Mouse (Mus musculus) CH12.LX (cell line): Measurements from ENCODE around the gene Inpp5a. TPM values are rescaled to one million over a fixed set of nuclear protein-coding genes. Genes with fewer than 3 reads are reported as not detected.

ENCODE experiments used
- DNase-seq: peaks from one replicate; pipeline ENCODE4 v3.0.0-alpha.2; 2013; ENCODE audit errors: extremely low read depth
- H3K27ac ChIP-seq: 2 replicates; pipeline ENCODE4 v1.5.1; 2012; ENCODE audit warnings: low read depth, mild to moderate bottlenecking, control low read depth, moderate library complexity; ENCODE audit not compliant: insufficient read depth
- H3K27me3 ChIP-seq: replicated peaks from 2 replicates; pipeline ENCODE3; 2012; ENCODE audit warnings: inconsistent platforms
- H3K36me3 ChIP-seq, 2 experiments: replicated peaks in 1 of 2; 2 replicates each; pipeline versions ENCODE3 to v1.6.1; 2012; ENCODE audit warnings: inconsistent platforms in 1 of 2, low read length in 1 of 2, mild to moderate bottlenecking in 1 of 2, mixed read lengths in 1 of 2, moderate library complexity in 1 of 2; ENCODE audit not compliant: control insufficient read depth in 1 of 2, insufficient read depth in 1 of 2
- H3K4me1 ChIP-seq, 2 experiments: 2 replicates each; pipeline ENCODE4 v1.6.1; 2012; ENCODE audit warnings: inconsistent platforms in 1 of 2, moderate library complexity in 1 of 2; ENCODE audit not compliant: insufficient read depth in 2 of 2, control insufficient read depth in 1 of 2
- H3K4me2 ChIP-seq: 2 replicates; pipeline ENCODE4 v1.6.1; 2012; ENCODE audit warnings: low read depth, mild to moderate bottlenecking, control low read depth; ENCODE audit not compliant: poor library complexity, insufficient read depth, severe bottlenecking
- H3K4me3 ChIP-seq, 3 experiments: fragments of 150-350 bp in 1 of 3; sonication (generic) in 1 of 3; replicated peaks in 1 of 3; 2 replicates each; pipeline versions ENCODE3 to v1.5.1; 2011 to 2012; ENCODE audit warnings: low read depth in 2 of 3, low read length in 2 of 3, mild to moderate bottlenecking in 2 of 3, moderate library complexity in 2 of 3, control low read depth in 1 of 3, improper control_type of control experiment in 1 of 3, inconsistent platforms in 1 of 3, mixed read lengths in 1 of 3; ENCODE audit not compliant: poor library complexity in 1 of 3
- H3K79me2 ChIP-seq: replicated peaks from 2 replicates; pipeline ENCODE4 v1.6.1; 2012; ENCODE audit warnings: mild to moderate bottlenecking, moderate library complexity; ENCODE audit not compliant: control insufficient read depth, poor library complexity, insufficient read depth, severe bottlenecking; ENCODE audit errors: extremely low read depth
- H3K9ac ChIP-seq: 2 replicates; pipeline ENCODE4 v1.6.1; 2012; ENCODE audit warnings: low read depth, mild to moderate bottlenecking, control low read depth, moderate library complexity; ENCODE audit not compliant: insufficient read depth
- H3K9me3 ChIP-seq: replicated peaks from 2 replicates; pipeline ENCODE3; 2012; ENCODE audit warnings: low read length, inconsistent platforms, mixed read lengths
- CHD2 ChIP-seq: IDR thresholded peaks from 2 replicates; pipeline ENCODE4 v1.6.1; 2011; ENCODE audit warnings: low read length, improper control_type of control experiment
- E2F4 ChIP-seq: IDR thresholded peaks from 2 replicates; pipeline ENCODE4 v1.6.1; 2011; ENCODE audit warnings: low read depth, low read length, improper control_type of control experiment; ENCODE audit not compliant: insufficient replicate concordance
- ELF1 ChIP-seq: IDR thresholded peaks from 2 replicates; pipeline ENCODE4 v1.6.1; 2014; ENCODE audit warnings: low read depth, mild to moderate bottlenecking, inconsistent platforms, low read length, improper control_type of control experiment
- EP300 ChIP-seq: IDR thresholded peaks from 2 replicates; pipeline ENCODE4 v1.6.1; 2011; ENCODE audit warnings: low read length, improper control_type of control experiment
- ETS1 ChIP-seq: conservative IDR thresholded peaks from 2 replicates; pipeline ENCODE4 v1.6.1; 2012; ENCODE audit warnings: low read depth, mild to moderate bottlenecking, inconsistent platforms, low read length, improper control_type of control experiment, moderate library complexity
- IRF4 ChIP-seq: IDR thresholded peaks from 2 replicates; pipeline ENCODE4 v1.6.1; 2014; ENCODE audit warnings: low read depth, mild to moderate bottlenecking, inconsistent platforms, low read length, improper control_type of control experiment
- JUN ChIP-seq: IDR thresholded peaks from 2 replicates; pipeline ENCODE4 v1.6.1; 2011; ENCODE audit warnings: low read depth, mild to moderate bottlenecking, low read length, improper control_type of control experiment, moderate library complexity; ENCODE audit not compliant: insufficient read depth
- JUND ChIP-seq: conservative IDR thresholded peaks from 2 replicates; pipeline ENCODE4 v1.6.1; 2011; ENCODE audit warnings: low read depth, low read length, improper control_type of control experiment
- KAT2A ChIP-seq: IDR thresholded peaks from 2 replicates; pipeline ENCODE4 v1.6.1; 2012; ENCODE audit warnings: low read length, improper control_type of control experiment, inconsistent platforms; ENCODE audit not compliant: insufficient replicate concordance
- MAX ChIP-seq: IDR thresholded peaks from 2 replicates; pipeline ENCODE4 v1.6.1; 2011; ENCODE audit warnings: low read length, improper control_type of control experiment
- MAZ ChIP-seq: IDR thresholded peaks from 2 replicates; pipeline ENCODE4 v1.6.1; 2012; ENCODE audit warnings: low read depth, mild to moderate bottlenecking, inconsistent platforms, low read length, improper control_type of control experiment, moderate library complexity
- NELFE ChIP-seq: IDR thresholded peaks from 2 replicates; pipeline ENCODE4 v1.6.1; 2011; ENCODE audit warnings: low read depth, low read length, improper control_type of control experiment
- POLR2AphosphoS2 ChIP-seq: IDR thresholded peaks from 2 replicates; pipeline ENCODE4 v1.6.1; 2011; ENCODE audit warnings: low read depth, low read length, improper control_type of control experiment
- RAD21 ChIP-seq: IDR thresholded peaks from 2 replicates; pipeline ENCODE4 v1.6.1; 2011; ENCODE audit warnings: low read depth, mild to moderate bottlenecking, low read length, improper control_type of control experiment, moderate library complexity
- SIN3A ChIP-seq: IDR thresholded peaks from 2 replicates; pipeline ENCODE4 v1.6.1; 2012; ENCODE audit warnings: low read length, improper control_type of control experiment, inconsistent platforms
- SMC3 ChIP-seq: IDR thresholded peaks from 2 replicates; pipeline ENCODE4 v1.6.1; 2011; ENCODE audit warnings: low read depth, low read length, improper control_type of control experiment
- UBTF ChIP-seq: IDR thresholded peaks from 2 replicates; pipeline ENCODE4 v1.6.1; 2012; ENCODE audit warnings: low read depth, mild to moderate bottlenecking, inconsistent platforms, low read length, improper control_type of control experiment, moderate library complexity
- USF2 ChIP-seq: conservative IDR thresholded peaks from 2 replicates; pipeline ENCODE4 v1.6.1; 2011; ENCODE audit warnings: low read depth, low read length, improper control_type of control experiment
- ZC3H11A ChIP-seq: IDR thresholded peaks from 2 replicates; pipeline ENCODE4 v1.6.1; 2012; ENCODE audit warnings: low read depth, mild to moderate bottlenecking, inconsistent platforms, low read length, improper control_type of control experiment
- ZKSCAN1 ChIP-seq: IDR thresholded peaks from 2 replicates; pipeline ENCODE4 v1.6.1; 2012; ENCODE audit warnings: low read depth, inconsistent platforms, low read length, improper control_type of control experiment, borderline replicate concordance
- dilution Hi-C: fragments of 300-500 bp; cut with MboI; formaldehyde crosslinking; loops from 2 replicates; pipeline ENCODE4 v1.14.3; 2020; ENCODE audit warnings: low sequenced_read_pairs; ENCODE audit not compliant: extremely low pct_unique_long_range_greater_than_20kb, extremely low pct_ligation_motif_present
- in situ Hi-C: fragments of 300-500 bp; cut with MboI; formaldehyde crosslinking; loops from 3 replicates; pipeline ENCODE4 v1.14.3; 2019; ENCODE audit warnings: low sequenced_read_pairs, low pct_ligation_motif_present, low pct_unique_long_range_greater_than_20kb, mixed read lengths
- polyA plus RNA-seq: library from polyadenylated mRNA; unstranded; fragments of >175 nt; gene quantifications from 2 replicates; pipeline ENCODE4 v1.2.1, GENCODE M21; 2012; ENCODE audit warnings: low read depth; ENCODE audit not compliant: insufficient read length
- total RNA-seq, 2 experiments: library from RNA; depleted of rRNA; stranded (reverse); fragments of 300-350 nt in 1 of 2; fragments of >200 nt in 1 of 2; gene quantifications; 2 replicates each; pipeline ENCODE4 v1.2.3; 2012 to 2014

Gene Inpp5a
- total and polyA plus RNA-seq, 3 experiments: 1.7 to 5.4 (median 3.0) TPM

DNA sequence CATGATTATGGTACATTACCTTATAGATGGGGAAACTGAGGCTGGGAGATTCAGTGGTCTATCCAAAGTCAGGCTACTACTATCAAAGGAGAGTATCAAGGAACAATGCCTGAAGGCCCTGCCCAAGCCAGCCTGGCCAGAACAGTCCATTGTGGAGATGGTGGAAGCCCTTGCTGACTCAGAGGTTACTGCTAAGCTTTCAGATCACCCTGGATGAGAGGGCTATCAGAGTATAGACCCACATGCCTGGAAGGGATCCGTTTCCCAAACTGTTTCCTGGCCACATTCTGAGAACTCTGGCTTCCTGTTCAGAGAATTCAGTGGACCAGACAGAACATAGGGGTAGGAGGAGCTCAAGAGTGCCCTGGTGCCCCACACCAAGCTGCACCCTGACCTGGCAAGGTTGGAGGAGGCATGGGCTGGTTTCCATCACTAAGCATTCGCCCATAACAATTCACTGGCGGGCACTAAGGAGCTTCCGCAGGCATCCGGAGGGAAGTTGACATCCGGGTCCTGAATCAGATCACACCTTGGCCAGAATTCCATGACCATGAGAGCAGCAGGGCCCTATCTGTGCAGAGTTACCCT, 19.3 kb upstream of the Inpp5a start:
- H3K9me3 ChIP-seq: no peaks in the 10 kb centered on the region
- no peak overlapping the region for H3K4me3 ChIP-seq
- DNase-seq: no peak
- no peaks in the 10 kb centered on the region for H3K79me2 ChIP-seq
- H3K4me2 ChIP-seq: no peak overlapping the region
- H3K9ac ChIP-seq: no peak overlapping the region
- no peaks in the 10 kb centered on the region for H3K36me3 ChIP-seq
- TF ChIP-seq UBTF: no peak
- no peak for TF ChIP-seq JUN
- TF ChIP-seq IRF4: no peak
- no peak for TF ChIP-seq NELFE
- TF ChIP-seq JUND: no peak
- TF ChIP-seq RAD21: no peak
- no peak for TF ChIP-seq CHD2
- no peak for TF ChIP-seq USF2
- no peak for TF ChIP-seq ZC3H11A
- in situ Hi-C loops: loop anchor here (5.0 kb wide), 1 partner anchor 57 kb away; no protein-coding TSS in a partner anchor
- peaks cover 17% of the 10 kb centered on the region for H3K27me3 ChIP-seq
- peaks cover 0 to 15% of the 10 kb centered on the region in 2 experiments; a peak in 2 of 4 replicates for H3K4me1 ChIP-seq
- dilution Hi-C loops: no loop called here
- H3K27ac ChIP-seq: no peak overlapping the region

DNA sequence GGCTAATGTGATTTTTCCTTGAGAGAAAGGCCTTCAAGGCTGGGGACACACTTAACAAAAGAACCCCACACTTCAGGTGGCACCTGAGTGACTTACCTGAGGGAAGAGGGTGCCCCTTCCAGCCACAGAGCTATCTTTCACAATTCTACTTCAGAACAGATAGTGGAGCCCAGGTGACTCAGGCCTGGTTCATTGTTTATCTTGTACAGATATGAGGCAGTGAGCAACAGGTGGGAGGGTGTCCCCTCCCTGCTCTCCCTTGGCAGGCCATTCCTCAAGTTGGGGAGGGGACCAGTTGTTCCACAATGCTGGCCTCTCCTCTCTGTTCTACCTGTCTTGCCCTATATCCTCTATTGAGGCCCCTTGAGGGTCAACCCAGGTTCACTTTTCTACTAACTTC, 17.5 kb upstream of the Inpp5a start:
- no peak for TF ChIP-seq USF2
- no peak for TF ChIP-seq JUND
- no peak for TF ChIP-seq MAZ
- no peak for TF ChIP-seq MAX
- TF ChIP-seq SIN3A: no peak
- TF ChIP-seq SMC3: no peak
- TF ChIP-seq KAT2A: no peak
- no peak for TF ChIP-seq ETS1
- no peak for TF ChIP-seq ZKSCAN1
- no peak for TF ChIP-seq UBTF
- TF ChIP-seq ZC3H11A: no peak
- no peak for TF ChIP-seq IRF4
- no peak for TF ChIP-seq EP300
- no peak for TF ChIP-seq ELF1
- no peak for TF ChIP-seq POLR2AphosphoS2
- no peak for TF ChIP-seq E2F4
- no peaks in the 10 kb centered on the region for H3K36me3 ChIP-seq
- no peak for DNase-seq
- no peaks in the 10 kb centered on the region for H3K9me3 ChIP-seq
- H3K4me1 ChIP-seq: peaks cover 0 to 13% of the 10 kb centered on the region in 2 experiments; a peak in 2 of 4 replicates
- in situ Hi-C loops: loop anchor here (5.0 kb wide), 1 partner anchor 59 kb away; no protein-coding TSS in a partner anchor
- H3K4me3 ChIP-seq: no peak overlapping the region
- no peaks in the 10 kb centered on the region for H3K79me2 ChIP-seq
- H3K27ac ChIP-seq: no peak overlapping the region
- H3K4me2 ChIP-seq: no peak overlapping the region
- H3K9ac ChIP-seq: no peak overlapping the region
- dilution Hi-C loops: no loop called here
- H3K27me3 ChIP-seq: peaks cover 17% of the 10 kb centered on the region
